Mouse (Mus musculus): Measurements from ENCODE around the gene Cd7.

DNA sequence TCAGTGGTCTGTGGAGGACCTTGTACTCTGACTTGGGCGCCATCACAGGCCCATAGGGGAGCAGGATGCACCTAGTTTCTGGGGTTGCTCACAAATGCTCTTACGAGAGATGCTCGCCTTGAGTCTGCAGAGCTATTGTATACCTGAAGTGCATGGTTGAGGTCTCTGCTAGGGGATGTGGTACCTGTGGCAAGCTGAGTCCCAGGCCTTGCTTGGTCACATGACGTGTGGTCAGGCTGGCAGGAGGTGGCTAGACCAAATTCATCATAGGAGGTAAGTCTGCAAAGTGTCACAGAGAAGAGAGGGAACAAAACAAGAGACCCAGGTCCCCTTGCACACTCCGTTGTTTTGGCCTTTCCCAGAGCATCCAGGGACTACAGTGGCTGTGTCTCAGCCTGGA, 19.7 kb downstream of the Cd7 start:
- no peak for TF ChIP-seq RCOR1 (IDR thresholded peaks at IDR 0.05; ENCODE audit: low read depth, low read length)
- no peak for TF ChIP-seq POLR2A (IDR thresholded peaks at IDR 0.05; ENCODE audit: control insufficient read depth in 1 of 2, insufficient read depth in 1 of 2, low read depth in 1 of 2, low read length in 2 of 2, poor library complexity in 1 of 2)
- TF ChIP-seq CTCF (IDR thresholded peaks at IDR 0.05 in 2 of 3, conservative IDR thresholded peaks at IDR 0.05 in 1 of 3; ENCODE audit: control insufficient read depth in 1 of 3, insufficient read depth in 1 of 3, low read depth in 2 of 3, low read length in 3 of 3, poor library complexity in 1 of 3, severe bottlenecking in 1 of 3), result no peak
- no peak for TF ChIP-seq GABPA (IDR thresholded peaks at IDR 0.05; ENCODE audit: low read depth, low read length)
- TF ChIP-seq KAT2A (conservative IDR thresholded peaks at IDR 0.05; ENCODE audit: low read depth, low read length), result no peak
- no peak for TF ChIP-seq E2F4 (IDR thresholded peaks at IDR 0.05; ENCODE audit: borderline replicate concordance, low read depth, low read length)

Data from MEL (cell line).